Mouse (Mus musculus) forebrain, postnatal 0 days (tissue): ENCODE results near the gene Mrps27. TPM values are rescaled to one million over a fixed set of nuclear protein-coding genes. Genes with fewer than 3 reads are reported as not detected.

ENCODE experiments used
- ATAC-seq: fragments of 200-750 bp; cut with Nextera tagmentation; 2 replicates; pipeline ENCODE4 v1.8.0; 2017; ENCODE audit warnings: mild to moderate bottlenecking, moderate library complexity
- DNase-seq: peaks from one replicate; pipeline ENCODE4 v3.0.0-alpha.2; 2015
- H3K27ac ChIP-seq: fragments of 300-500 bp; sonication (generic); 2 replicates; pipeline ENCODE4 v1.5.1; 2014; ENCODE audit warnings: low read depth, mild to moderate bottlenecking, antibody characterized with exemption, low read length, moderate library complexity, mixed read lengths
- H3K27me3 ChIP-seq: fragments of 300-500 bp; sonication (generic); 2 replicates; pipeline ENCODE4 v1.6.1; 2014; ENCODE audit warnings: mild to moderate bottlenecking, low read length, mixed read lengths; ENCODE audit not compliant: insufficient read depth
- H3K36me3 ChIP-seq: fragments of 300-500 bp; sonication (generic); 2 replicates; pipeline ENCODE4 v1.6.1; 2014; ENCODE audit warnings: mild to moderate bottlenecking, moderate library complexity; ENCODE audit not compliant: insufficient read depth
- H3K4me1 ChIP-seq: fragments of 300-500 bp; sonication (generic); 2 replicates; pipeline ENCODE4 v1.6.1; 2014; ENCODE audit warnings: antibody characterized with exemption; ENCODE audit not compliant: insufficient read depth
- H3K4me2 ChIP-seq: fragments of 300-500 bp; sonication (generic); 2 replicates; pipeline ENCODE4 v1.6.1; 2014; ENCODE audit warnings: low read depth, mild to moderate bottlenecking, moderate library complexity
- H3K4me3 ChIP-seq: fragments of 300-500 bp; sonication (generic); 2 replicates; pipeline ENCODE4 v1.5.1; 2014; ENCODE audit warnings: low read depth, low read length, mixed read lengths
- H3K9ac ChIP-seq: fragments of 300-500 bp; sonication (generic); 2 replicates; pipeline ENCODE4 v1.6.1; 2014; ENCODE audit warnings: mild to moderate bottlenecking
- H3K9me3 ChIP-seq: fragments of 300-500 bp; sonication (generic); 2 replicates; pipeline ENCODE4 v1.6.1; 2016; ENCODE audit warnings: low read length
- CTCF ChIP-seq: sonication (generic); IDR thresholded peaks from 2 replicates; pipeline ENCODE4 v1.5.1; 2016; ENCODE audit warnings: antibody characterized with exemption, control low read depth, low read depth
- WGBS: fragments of 180-500 bp; shearing (Covaris S2); extraction: QIAGEN DNeasy Blood & Tissue Kit; methylation state at CpG from one replicate; pipeline ENCODE4 v1.1.7; 2014; 5-methylcytosine and 5-hydroxymethylcytosine counted together
- polyA plus RNA-seq: library from polyadenylated mRNA; unstranded; fragments of >200 nt; fragmentation: Nextera tagmentation; extraction: Ambion mirVana; gene quantifications from 2 replicates; pipeline ENCODE4 v1.2.1, GENCODE M21; 2015
- total RNA-seq: library from RNA; depleted of rRNA; stranded (reverse); fragments of >200 nt; gene quantifications from 2 replicates; pipeline ENCODE4 v1.2.3, GENCODE M21; 2014

Gene Mrps27
- total and polyA plus RNA-seq, 2 experiments from 2014 or later = 23.9 to 39.6 TPM

- no peaks in the 10 kb centered on the region for H3K9me3 ChIP-seq
- peaks cover 5% of the 10 kb centered on the region; the same call in 1 of the 2 replicates for H3K4me1 ChIP-seq
- no peaks in the 10 kb centered on the region for H3K36me3 ChIP-seq
- no peak overlapping the region for H3K27ac ChIP-seq
- no peaks in the 10 kb centered on the region for H3K27me3 ChIP-seq
- H3K9ac ChIP-seq = no peak overlapping the region
- ATAC-seq (no peak), DNase-seq (no peak)
- 83% methylated on average over 12 of the region's 12 CpGs for WGBS
- no peak overlapping the region for H3K4me2 ChIP-seq
- no peak overlapping the region for H3K4me3 ChIP-seq
- TF ChIP-seq CTCF = no peak
Measured at GRCm38 (mm10) chr13:99398149-99398701, 53.6 kb downstream of the Mrps27 start.

- 70% methylated on average over 4 of the region's 4 CpGs for WGBS
- H3K4me1 ChIP-seq = peaks cover 5% of the 10 kb centered on the region; the same call in 1 of the 2 replicates
- no peaks in the 10 kb centered on the region for H3K27me3 ChIP-seq
- no peaks in the 10 kb centered on the region for H3K36me3 ChIP-seq
- no peak for ATAC-seq
- no peaks in the 10 kb centered on the region for H3K9me3 ChIP-seq
- no peak for DNase-seq
- no peak overlapping the region for H3K4me3 ChIP-seq
- TF ChIP-seq CTCF = no peak
- no peak overlapping the region for H3K9ac ChIP-seq
- no peak overlapping the region for H3K4me2 ChIP-seq
- H3K27ac ChIP-seq = no peak overlapping the region
Measured at GRCm38 (mm10) chr13:99399373-99399772, 54.8 kb downstream of the Mrps27 start.

- Histone ChIP-seq H3K36me3 (peaks cover 28% of the 10 kb centered on the region), H3K27ac (no peak overlapping the region), H3K9me3 (no peaks in the 10 kb centered on the region), H3K27me3 (no peaks in the 10 kb centered on the region), H3K4me1 (no peaks in the 10 kb centered on the region), H3K4me2 (no peak overlapping the region), H3K9ac (no peak overlapping the region), H3K4me3 (no peak overlapping the region)
- WGBS = 24% methylated on average over 2 of the region's 2 CpGs
- TF ChIP-seq CTCF = no peak
- peak; percentile 68; the same call in 1 of the 2 replicates for ATAC-seq
- DNase-seq = no peak
Measured at GRCm38 (mm10) chr13:99409216-99409615, 64.6 kb downstream of the Mrps27 start.

- TF ChIP-seq CTCF = no peak
- ATAC-seq (no peak), DNase-seq (no peak)
- Histone ChIP-seq H3K9ac (no peak overlapping the region), H3K36me3 (peaks cover 28% of the 10 kb centered on the region), H3K27ac (no peak overlapping the region), H3K27me3 (no peaks in the 10 kb centered on the region), H3K4me1 (no peaks in the 10 kb centered on the region), H3K4me3 (no peak overlapping the region), H3K9me3 (no peaks in the 10 kb centered on the region), H3K4me2 (no peak overlapping the region)
- WGBS = 90% methylated on average over 14 of the region's 14 CpGs
Measured at GRCm38 (mm10) chr13:99410611-99411515, 66.3 kb downstream of the Mrps27 start.

GRCm38 (mm10) chr13:99411761-99412160 is 67.2 kb downstream of the Mrps27 start:
- Histone ChIP-seq H3K4me3 (no peak overlapping the region), H3K4me2 (no peak overlapping the region), H3K9ac (no peak overlapping the region), H3K36me3 (peaks cover 28% of the 10 kb centered on the region), H3K9me3 (no peaks in the 10 kb centered on the region), H3K27me3 (no peaks in the 10 kb centered on the region), H3K27ac (no peak overlapping the region), H3K4me1 (no peaks in the 10 kb centered on the region)
- ATAC-seq (no peak), DNase-seq (no peak)
- TF ChIP-seq CTCF = no peak
- WGBS = 96% methylated on average over 3 of the region's 3 CpGs

- 47% methylated on average over 11 of the region's 11 CpGs for WGBS
- no peak for DNase-seq
- no peak overlapping the region for H3K4me2 ChIP-seq
- no peak overlapping the region for H3K4me3 ChIP-seq
- TF ChIP-seq CTCF = no peak
- H3K4me1 ChIP-seq = no peaks in the 10 kb centered on the region
- H3K27me3 ChIP-seq = no peaks in the 10 kb centered on the region
- H3K27ac ChIP-seq = no peak overlapping the region
- no peaks in the 10 kb centered on the region for H3K9me3 ChIP-seq
- H3K36me3 ChIP-seq = peaks cover 28% of the 10 kb centered on the region
- H3K9ac ChIP-seq = no peak overlapping the region
- no peak for ATAC-seq
Measured at GRCm38 (mm10) chr13:99412477-99413080, 68.0 kb downstream of the Mrps27 start.
